Mouse (Mus musculus): Measurements from ENCODE around the gene Ogg1. TPM values are rescaled to one million over a fixed set of nuclear protein-coding genes. Genes with fewer than 3 reads are reported as not detected.

The Ogg1 gene
- polyA plus RNA-seq, 1 experiment: 13.9 TPM

DNA sequence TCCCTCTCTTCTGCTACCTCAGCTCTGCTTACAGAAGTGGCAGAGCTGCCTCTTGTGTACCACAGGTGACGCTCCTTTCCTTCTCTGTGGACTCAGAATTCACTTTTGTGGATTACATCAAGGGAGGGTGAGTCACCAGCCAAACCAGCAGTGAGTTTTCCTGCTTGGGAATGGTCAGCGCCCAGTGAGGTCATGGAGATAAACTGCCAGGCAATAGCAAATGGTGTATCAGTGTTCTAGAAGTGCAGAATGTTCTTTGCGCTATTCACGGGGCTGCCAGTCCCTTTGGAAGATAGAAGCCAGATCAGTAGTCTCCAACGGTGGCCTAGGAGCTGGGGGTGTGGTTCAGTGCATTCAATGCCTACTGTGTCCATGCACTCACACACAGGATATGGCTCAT is 33.8 kb upstream of the Ogg1 start:
- Histone ChIP-seq H3K27me3 (replicated peaks) (peaks cover 24% of the 10 kb centered on the region), H3K4me3 (replicated peaks) (no peak overlapping the region), H3K9me3 (no peaks in the 10 kb centered on the region), H3K4me1 (peaks cover 17% of the 10 kb centered on the region), H3K36me3 (replicated peaks; ENCODE audit: low read length) (no peaks in the 10 kb centered on the region)
- no peak for TF ChIP-seq FLI1 (IDR thresholded peaks at IDR 0.05; ENCODE audit: low read length)
- no peak for TF ChIP-seq GATA1 (IDR thresholded peaks at IDR 0.05; ENCODE audit: borderline replicate concordance, low read length)

GRCm38 (mm10) chr6:113296046-113296445 is 30.7 kb upstream of the Ogg1 start:
- no peaks in the 10 kb centered on the region for H3K9me3 ChIP-seq
- TF ChIP-seq FLI1 (IDR thresholded peaks at IDR 0.05; ENCODE audit: low read length) (no peak), GATA1 (IDR thresholded peaks at IDR 0.05; ENCODE audit: borderline replicate concordance, low read length) (no peak)
- peaks cover 14% of the 10 kb centered on the region for H3K27me3 ChIP-seq (replicated peaks)
- peaks cover 22% of the 10 kb centered on the region for H3K4me1 ChIP-seq
- H3K4me3 ChIP-seq (replicated peaks): no peak overlapping the region
- no peaks in the 10 kb centered on the region for H3K36me3 ChIP-seq (replicated peaks; ENCODE audit: low read length)

DNA sequence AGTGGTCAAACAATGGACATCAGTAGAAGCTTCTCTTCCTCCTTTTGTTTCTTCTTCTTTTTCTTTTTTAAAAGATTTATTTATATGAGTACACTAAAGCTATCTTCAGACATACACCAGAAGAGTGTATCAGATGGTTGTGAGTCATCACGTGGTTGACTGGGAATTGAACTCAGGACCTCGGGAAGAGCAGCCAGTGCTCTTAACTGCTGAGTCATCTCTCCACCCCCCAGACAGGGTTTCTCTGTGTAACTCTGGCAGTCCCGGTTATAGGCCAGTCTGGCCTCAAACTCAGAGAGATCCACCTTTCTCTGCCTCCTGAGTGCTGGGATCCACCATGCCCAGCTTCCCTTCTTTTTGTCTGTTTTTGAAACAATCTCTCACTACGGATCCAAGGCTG is 30.1 kb upstream of the Ogg1 start:
- Histone ChIP-seq H3K4me3 (replicated peaks) (no peak overlapping the region), H3K9me3 (no peaks in the 10 kb centered on the region), H3K4me1 (peaks cover 28% of the 10 kb centered on the region), H3K27me3 (replicated peaks) (peaks cover 13% of the 10 kb centered on the region), H3K36me3 (replicated peaks; ENCODE audit: low read length) (no peaks in the 10 kb centered on the region)
- TF ChIP-seq FLI1 (IDR thresholded peaks at IDR 0.05; ENCODE audit: low read length) (no peak), GATA1 (IDR thresholded peaks at IDR 0.05; ENCODE audit: borderline replicate concordance, low read length) (no peak)

DNA sequence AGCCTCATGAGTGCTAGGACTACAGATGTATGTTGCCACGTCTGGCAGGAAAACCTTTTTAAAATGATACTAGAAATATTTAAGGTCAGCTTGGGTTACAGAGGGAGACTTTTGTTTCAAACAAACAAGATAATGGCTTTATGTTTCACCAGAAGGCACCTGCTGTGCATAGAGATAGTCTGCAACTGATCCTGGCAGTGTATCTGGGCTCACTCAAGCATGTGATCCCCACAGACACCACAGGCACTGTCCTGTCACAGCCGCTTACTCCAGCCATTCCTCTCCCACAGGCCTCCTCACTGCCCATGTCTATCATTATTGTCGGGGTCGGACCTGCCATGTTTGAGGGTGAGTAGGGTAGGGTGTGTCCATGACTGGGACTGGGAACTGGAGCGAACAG is 25.4 kb upstream of the Ogg1 start:
- Histone ChIP-seq H3K4me3 (replicated peaks) (no peak overlapping the region), H3K27me3 (replicated peaks) (peaks cover 2% of the 10 kb centered on the region), H3K4me1 (peaks cover 51% of the 10 kb centered on the region), H3K36me3 (replicated peaks; ENCODE audit: low read length) (no peaks in the 10 kb centered on the region), H3K9me3 (no peaks in the 10 kb centered on the region)
- TF ChIP-seq FLI1 (IDR thresholded peaks at IDR 0.05; ENCODE audit: low read length) (no peak), GATA1 (IDR thresholded peaks at IDR 0.05; ENCODE audit: borderline replicate concordance, low read length) (no peak)

GRCm38 (mm10) chr6:113302258-113302657 is 24.5 kb upstream of the Ogg1 start:
- Histone ChIP-seq H3K4me3 (replicated peaks) (no peak overlapping the region), H3K4me1 (peaks cover 45% of the 10 kb centered on the region)

GRCm38 (mm10) chr6:113306322-113306985 is 20.3 kb upstream of the Ogg1 start:
- H3K4me1 ChIP-seq: peaks cover 68% of the 10 kb centered on the region
- peak; percentile 15; the same call in 1 of the 2 replicates for TF ChIP-seq FLI1 (IDR thresholded peaks at IDR 0.05; ENCODE audit: low read length)
- no peak for TF ChIP-seq GATA1 (IDR thresholded peaks at IDR 0.05; ENCODE audit: borderline replicate concordance, low read length)

More at GRCm38 (mm10) chr6:113302258-113302657, 24.5 kb upstream of the Ogg1 start:
- H3K27me3 ChIP-seq (replicated peaks): peaks cover 2% of the 10 kb centered on the region
- no peaks in the 10 kb centered on the region for H3K9me3 ChIP-seq
- TF ChIP-seq GATA1 (IDR thresholded peaks at IDR 0.05; ENCODE audit: borderline replicate concordance, low read length) (no peak), FLI1 (IDR thresholded peaks at IDR 0.05; ENCODE audit: low read length) (no peak)
- no peaks in the 10 kb centered on the region for H3K36me3 ChIP-seq (replicated peaks; ENCODE audit: low read length)

DNA sequence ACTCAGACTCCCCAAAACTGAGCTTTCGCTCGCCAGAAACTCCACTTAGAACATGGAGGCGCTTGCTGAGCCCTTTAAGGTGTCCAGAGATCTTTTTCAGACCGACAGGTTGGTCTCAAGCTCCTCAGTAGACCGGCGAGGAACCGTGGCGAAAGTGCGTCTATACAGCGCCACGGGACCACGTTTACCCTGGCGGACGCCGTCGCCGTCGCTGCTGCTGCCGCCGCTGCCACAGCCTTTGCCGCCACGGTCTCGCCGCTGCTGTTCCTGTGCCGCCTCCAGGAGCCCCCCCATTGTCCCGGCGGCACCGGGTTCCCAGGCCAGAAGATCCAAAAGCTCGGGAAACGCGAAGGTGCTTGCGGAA is 19.8 kb upstream of the Ogg1 start, which contains the start of gene Brpf1:
Gene Brpf1 (plus strand): TSS at position 152 of the 364 bp plus-strand sequence.
- H3K4me3 ChIP-seq (replicated peaks): peak within 1 kb of the TSS; percentile 97
- peaks cover 30% of the 10 kb centered on the region for H3K36me3 ChIP-seq (replicated peaks; ENCODE audit: low read length)
- H3K4me1 ChIP-seq: peaks cover 63% of the 10 kb centered on the region
- no peaks in the 10 kb centered on the region for H3K9me3 ChIP-seq
- H3K27me3 ChIP-seq (replicated peaks): no peaks in the 10 kb centered on the region
- TF ChIP-seq GATA1 (IDR thresholded peaks at IDR 0.05; ENCODE audit: borderline replicate concordance, low read length) (no peak), FLI1 (IDR thresholded peaks at IDR 0.05; ENCODE audit: low read length) (no peak)

More at GRCm38 (mm10) chr6:113306322-113306985, 20.3 kb upstream of the Ogg1 start:
- Histone ChIP-seq H3K36me3 (replicated peaks; ENCODE audit: low read length) (peaks cover 24% of the 10 kb centered on the region), H3K4me3 (replicated peaks) (peak overlapping the region; percentile 97), H3K9me3 (no peaks in the 10 kb centered on the region), H3K27me3 (replicated peaks) (no peaks in the 10 kb centered on the region)

- H3K36me3 ChIP-seq (replicated peaks; ENCODE audit: low read length): peaks cover 36% of the 10 kb centered on the region
- TF ChIP-seq FLI1 (IDR thresholded peaks at IDR 0.05; ENCODE audit: low read length): no peak
- peaks cover 63% of the 10 kb centered on the region for H3K4me1 ChIP-seq
- no peaks in the 10 kb centered on the region for H3K27me3 ChIP-seq (replicated peaks)
- H3K9me3 ChIP-seq: no peaks in the 10 kb centered on the region
- H3K4me3 ChIP-seq (replicated peaks): peak overlapping the region; percentile 97
These were observed 19.2 kb upstream of the Ogg1 start for GRCm38 (mm10) chr6:113307481-113308121.

DNA sequence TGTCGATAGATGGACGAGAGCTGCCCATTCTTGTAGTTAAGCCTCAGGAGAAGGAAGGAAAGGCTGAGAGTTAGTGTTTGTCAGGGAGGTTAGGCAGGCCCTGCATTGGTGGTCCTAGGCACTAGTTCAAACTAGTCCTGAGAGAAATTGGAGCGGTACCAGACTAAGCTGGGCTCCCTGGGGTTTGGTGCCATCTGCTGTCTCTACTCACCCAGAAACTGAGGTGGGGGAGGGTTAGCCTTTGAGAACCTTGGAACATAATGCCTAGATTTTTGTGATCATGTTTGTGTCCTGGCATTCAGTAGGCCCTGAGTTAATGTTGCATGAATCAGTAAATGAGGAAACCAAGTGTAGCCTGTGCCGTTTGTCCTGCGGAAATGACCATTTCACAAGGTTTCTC is 18.6 kb upstream of the Ogg1 start:
- TF ChIP-seq GATA1 (IDR thresholded peaks at IDR 0.05; ENCODE audit: borderline replicate concordance, low read length): no peak
- no peak for TF ChIP-seq FLI1 (IDR thresholded peaks at IDR 0.05; ENCODE audit: low read length)
- Histone ChIP-seq H3K4me1 (peaks cover 63% of the 10 kb centered on the region), H3K36me3 (replicated peaks; ENCODE audit: low read length) (peaks cover 41% of the 10 kb centered on the region), H3K4me3 (replicated peaks) (peak overlapping the region; percentile 97), H3K27me3 (replicated peaks) (no peaks in the 10 kb centered on the region), H3K9me3 (no peaks in the 10 kb centered on the region)

GRCm38 (mm10) chr6:113315972-113316371 is 10.8 kb upstream of the Ogg1 start:
- no peaks in the 10 kb centered on the region for H3K9me3 ChIP-seq
- H3K36me3 ChIP-seq (replicated peaks; ENCODE audit: low read length): peaks cover 99% of the 10 kb centered on the region
- peaks cover 53% of the 10 kb centered on the region for H3K4me1 ChIP-seq
- peak overlapping the region; percentile 84 for H3K4me3 ChIP-seq (replicated peaks)
- no peaks in the 10 kb centered on the region for H3K27me3 ChIP-seq (replicated peaks)
- TF ChIP-seq FLI1 (IDR thresholded peaks at IDR 0.05; ENCODE audit: low read length) (no peak), GATA1 (IDR thresholded peaks at IDR 0.05; ENCODE audit: borderline replicate concordance, low read length) (no peak)
